Mouse (Mus musculus): Measurements from ENCODE around the gene Nol11.
"Not testable (repeated sequence)": the region's sequence is repeated elsewhere in the genome, so short reads cannot be mapped to it uniquely, and the experiment has no call there.

The Nol11 gene

DNA sequence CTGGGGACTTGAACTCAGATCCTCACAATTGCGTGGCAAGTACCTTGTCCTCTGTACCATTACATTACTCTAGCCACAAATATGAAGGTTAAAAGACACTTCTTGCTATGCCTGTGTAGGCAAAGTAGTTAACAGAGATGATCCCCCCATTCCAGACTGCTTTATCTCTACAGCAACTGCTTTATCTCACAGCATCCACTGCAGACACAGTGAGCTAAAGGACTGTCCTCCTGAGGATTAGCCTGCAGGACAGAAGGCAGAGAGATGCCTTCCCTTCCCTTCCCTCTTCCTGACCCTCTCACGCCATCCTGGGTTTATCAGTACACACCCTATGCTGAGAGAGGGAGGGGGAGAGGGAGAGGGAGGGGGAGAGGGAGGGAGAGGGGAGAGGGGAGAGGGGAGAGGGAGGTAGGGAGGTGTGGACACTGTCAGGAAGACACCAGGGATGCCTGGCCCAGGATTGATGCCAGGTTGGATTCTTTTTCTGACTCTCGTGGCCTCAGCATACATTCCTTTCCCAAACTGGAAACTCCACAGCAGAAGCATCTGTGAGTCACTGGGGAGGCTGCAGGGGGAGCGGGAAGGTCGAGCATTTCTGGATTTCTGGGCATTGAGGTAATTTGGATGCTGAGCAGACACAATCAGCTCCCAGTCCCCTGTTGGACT, 32.1 kb downstream of the Nol11 start:
- no peak for DNase-seq (ENCODE audit: low read depth, low spot score)

DNA sequence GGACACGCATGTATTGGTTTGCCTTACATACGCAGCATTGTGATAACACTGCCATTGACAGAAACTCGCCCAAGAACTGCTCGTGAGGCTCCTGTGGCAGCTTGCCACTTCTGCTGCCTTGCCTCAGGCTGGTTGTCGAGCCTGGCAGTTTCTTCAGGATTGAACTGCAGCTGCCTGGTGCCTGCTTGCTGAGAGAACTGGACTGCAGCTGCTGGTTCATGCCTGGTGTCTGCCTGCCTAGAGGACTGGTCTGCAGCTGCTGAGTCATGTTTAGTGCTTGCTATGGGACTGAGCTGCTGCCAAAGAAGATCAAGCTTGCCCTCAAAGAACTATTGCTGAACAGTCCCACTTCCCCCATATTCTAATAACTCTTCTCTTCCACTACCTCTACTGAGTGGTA, 33.9 kb downstream of the Nol11 start:
- no peak for DNase-seq (ENCODE audit: low read depth, low spot score)

DNA sequence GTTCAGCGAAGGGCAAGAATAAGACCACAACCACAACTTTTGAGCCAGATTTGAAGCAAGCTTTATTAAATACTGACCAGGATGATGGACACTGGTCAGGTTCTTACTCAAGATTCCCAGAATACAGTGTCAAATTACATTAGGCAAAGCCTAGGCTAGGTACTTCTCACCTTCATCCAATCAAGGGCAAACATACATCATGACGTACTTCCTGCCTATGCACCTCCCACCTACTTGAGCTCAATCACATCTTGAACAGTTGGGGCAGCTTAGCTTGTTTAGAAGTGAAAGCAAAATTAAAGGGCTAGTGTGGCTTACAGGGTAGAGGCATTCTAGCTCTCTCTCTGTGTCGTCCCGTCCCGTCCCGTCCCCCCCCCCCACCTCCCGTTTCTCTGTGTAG, 34.8 kb downstream of the Nol11 start:
- peak; percentile 22 for DNase-seq (ENCODE audit: low read depth, low spot score)

GRCm38 (mm10) chr11:107153645-107154044, 35.5 kb downstream of the Nol11 start:
- no peak for DNase-seq (ENCODE audit: low read depth, low spot score)

GRCm38 (mm10) chr11:107151809-107152208, 37.4 kb downstream of the Nol11 start:
- peak; percentile 34 for DNase-seq (ENCODE audit: low read depth, low spot score)

- DNase-seq (ENCODE audit: low read depth, low spot score), result not testable (repeated sequence)
Measured at GRCm38 (mm10) chr11:107143956-107144355, 45.2 kb downstream of the Nol11 start.

- no peak for DNase-seq (ENCODE audit: low read depth, low spot score)
Measured at GRCm38 (mm10) chr11:107142382-107142781, 46.8 kb downstream of the Nol11 start.

DNA sequence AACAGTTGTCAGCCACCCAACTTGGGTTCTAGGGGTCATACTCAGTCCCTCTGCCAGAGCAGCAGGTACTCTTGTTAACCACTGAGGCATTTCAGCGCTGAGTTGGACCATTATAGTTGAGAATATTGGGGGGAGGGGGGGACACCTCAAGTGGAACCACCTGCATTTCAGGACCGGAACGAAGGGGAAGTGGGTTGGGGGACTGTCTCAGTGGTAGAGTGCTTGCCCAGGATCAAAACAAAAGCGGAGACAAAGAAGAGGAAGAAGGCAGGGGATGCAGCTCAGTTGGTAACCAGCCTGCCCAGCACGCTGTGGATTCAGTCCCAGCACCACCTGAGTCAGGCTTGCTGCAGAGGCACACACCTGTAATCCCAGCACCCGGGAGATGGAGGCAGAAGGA, 48.4 kb downstream of the Nol11 start:
- DNase-seq (ENCODE audit: low read depth, low spot score), result no peak

- DNase-seq (ENCODE audit: low read depth, low spot score), result peak; percentile 53
Measured at GRCm38 (mm10) chr11:107138633-107139032, 50.5 kb downstream of the Nol11 start.

DNA sequence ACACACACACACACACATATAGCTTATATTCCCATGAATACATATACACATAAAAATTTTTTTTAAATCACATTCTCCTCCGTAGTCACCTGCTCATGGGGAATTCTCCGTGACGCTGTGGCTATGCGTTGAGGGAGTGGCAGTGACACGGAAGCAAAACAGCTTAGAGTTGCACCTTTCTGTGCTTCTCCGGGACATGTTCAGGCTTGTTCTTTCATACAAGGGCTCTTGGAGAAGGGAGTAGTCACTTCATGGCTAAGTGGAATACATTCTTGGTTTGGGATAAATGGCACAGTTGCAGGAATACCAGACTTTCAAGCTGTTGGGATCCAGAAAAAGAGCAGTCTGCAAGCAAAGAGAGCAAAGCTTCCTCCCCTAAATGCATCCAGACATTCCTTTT, 51.6 kb downstream of the Nol11 start:
- no peak for DNase-seq (ENCODE audit: low read depth, low spot score)

DNA sequence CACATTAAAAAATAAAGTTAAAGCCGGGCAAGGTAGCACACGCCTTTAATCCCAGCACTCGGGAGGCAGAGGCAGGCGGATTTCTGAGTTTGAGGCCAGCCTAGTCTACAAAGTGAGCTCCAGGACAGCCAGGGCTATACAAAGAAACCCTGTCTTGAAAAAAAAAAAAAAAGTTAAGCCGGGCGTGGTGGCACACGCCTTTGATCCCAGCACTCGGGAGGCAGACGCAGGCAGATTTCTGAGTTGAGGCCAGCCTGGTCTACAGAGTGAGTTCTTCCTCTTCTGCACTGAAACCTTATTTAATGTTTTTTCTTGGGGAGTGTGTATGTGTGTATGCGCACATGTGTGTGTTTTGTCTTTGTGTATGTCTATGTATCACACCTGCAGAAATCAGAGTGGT, 52.7 kb downstream of the Nol11 start:
- not testable (repeated sequence) for DNase-seq (ENCODE audit: low read depth, low spot score)

DNA sequence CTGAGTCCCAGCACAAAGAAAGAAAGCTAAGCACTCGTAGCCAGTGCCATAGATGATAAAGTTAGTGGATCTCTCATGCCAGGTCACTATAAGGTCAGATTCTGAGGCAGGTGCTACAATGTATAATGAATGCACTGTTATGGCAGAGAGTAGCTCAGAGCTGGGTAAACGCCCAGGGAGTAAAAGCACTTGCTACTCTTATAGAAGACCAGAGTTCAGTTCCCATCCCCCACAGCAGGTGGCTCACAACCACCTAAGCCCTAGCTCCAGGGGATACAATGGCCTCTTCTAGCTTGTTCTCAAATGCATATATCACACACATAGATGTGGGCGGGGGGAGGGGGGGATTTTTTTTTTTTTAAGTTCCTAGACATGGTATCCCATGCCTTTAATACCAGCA, 53.4 kb downstream of the Nol11 start:
- DNase-seq (ENCODE audit: low read depth, low spot score), result no peak

GRCm38 (mm10) chr11:107132426-107132825, 56.8 kb downstream of the Nol11 start:
- DNase-seq (ENCODE audit: low read depth, low spot score), result no peak

- peak; percentile 92 for DNase-seq (ENCODE audit: low read depth, low spot score)
Measured at GRCm38 (mm10) chr11:107131749-107132421, 57.3 kb downstream of the Nol11 start, which contains the start of gene Bptf. Gene Bptf (minus strand): TSS chr11:107132127.

- peak; percentile 76 for DNase-seq (ENCODE audit: low read depth, low spot score)
Measured at GRCm38 (mm10) chr11:107130879-107131748, 58.1 kb downstream of the Nol11 start.

GRCm38 (mm10) chr11:107130221-107130788, 58.9 kb downstream of the Nol11 start:
- DNase-seq (ENCODE audit: low read depth, low spot score), result peak; percentile 40

- DNase-seq (ENCODE audit: low read depth, low spot score), result no peak
Measured at GRCm38 (mm10) chr11:107129641-107130040, 59.5 kb downstream of the Nol11 start.

GRCm38 (mm10) chr11:107126716-107127115, 62.5 kb downstream of the Nol11 start:
- DNase-seq (ENCODE audit: low read depth, low spot score), result not testable (repeated sequence)

GRCm38 (mm10) chr11:107125011-107125410, 64.2 kb downstream of the Nol11 start:
- no peak for DNase-seq (ENCODE audit: low read depth, low spot score)

- peak; percentile 75 for DNase-seq (ENCODE audit: low read depth, low spot score)
Measured at GRCm38 (mm10) chr11:107124327-107124731, 64.9 kb downstream of the Nol11 start.

DNA sequence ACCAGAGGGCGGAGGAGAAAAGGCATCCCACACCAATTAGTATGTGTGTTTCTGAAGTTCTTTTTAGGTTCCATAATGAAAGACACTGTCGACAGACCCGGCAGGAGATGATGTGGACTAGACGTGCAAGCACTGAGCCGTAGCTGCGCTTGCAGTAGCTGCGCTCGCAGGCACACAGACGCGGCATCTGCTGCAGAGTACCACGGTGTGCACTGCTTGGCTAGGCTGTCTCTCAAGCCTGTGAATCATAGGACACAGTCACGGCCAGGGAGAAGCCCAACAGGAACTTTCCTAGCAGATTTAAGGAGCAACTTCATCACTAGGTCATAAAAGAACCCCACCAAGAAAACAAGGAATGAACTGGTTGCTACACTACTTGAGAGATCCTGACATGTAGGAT, 71.4 kb downstream of the Nol11 start:
- DNase-seq (ENCODE audit: low read depth, low spot score), result no peak

Data from CD4-positive helper T cell, adult 2 months (primary cell).